Mouse (Mus musculus): ENCODE results near the gene Gm26741.
A peak's percentile ranks its signal among the peaks of the same experiment; 100 is the strongest.
"Not testable (repeated sequence)": the region's sequence is repeated elsewhere in the genome, so short reads cannot be mapped to it uniquely, and the experiment has no call there.

Gene Gm26741

GRCm38 (mm10) chr10:52358467-52358866 lies at the start of gene Gm26741:
Gm26741 (plus strand) TSS chr10:52358767.
- DNase-seq (ENCODE audit: low read depth, low spot score), result no peak

DNA sequence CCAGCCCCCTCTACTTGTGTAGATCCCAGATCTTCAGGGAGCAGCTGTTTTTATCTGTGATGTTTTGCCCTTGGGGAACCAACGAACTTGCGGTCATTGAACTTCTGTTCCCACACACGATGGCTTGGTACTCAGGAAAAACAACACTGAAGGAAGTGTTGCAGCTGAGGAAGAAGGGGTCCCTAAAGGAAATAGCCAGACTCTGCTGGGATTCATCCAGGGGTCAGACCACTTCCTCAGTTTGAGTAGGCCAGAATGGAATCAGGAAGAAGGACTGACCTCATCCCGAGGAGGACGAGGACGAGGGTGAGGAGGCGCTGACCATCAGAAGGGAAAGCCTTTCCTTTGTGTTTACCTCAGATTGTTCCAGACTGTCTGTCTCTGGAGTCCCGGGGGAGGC lies 49.4 kb upstream of the Gm26741 start:
- no peak for DNase-seq (ENCODE audit: low read depth, low spot score)

DNA sequence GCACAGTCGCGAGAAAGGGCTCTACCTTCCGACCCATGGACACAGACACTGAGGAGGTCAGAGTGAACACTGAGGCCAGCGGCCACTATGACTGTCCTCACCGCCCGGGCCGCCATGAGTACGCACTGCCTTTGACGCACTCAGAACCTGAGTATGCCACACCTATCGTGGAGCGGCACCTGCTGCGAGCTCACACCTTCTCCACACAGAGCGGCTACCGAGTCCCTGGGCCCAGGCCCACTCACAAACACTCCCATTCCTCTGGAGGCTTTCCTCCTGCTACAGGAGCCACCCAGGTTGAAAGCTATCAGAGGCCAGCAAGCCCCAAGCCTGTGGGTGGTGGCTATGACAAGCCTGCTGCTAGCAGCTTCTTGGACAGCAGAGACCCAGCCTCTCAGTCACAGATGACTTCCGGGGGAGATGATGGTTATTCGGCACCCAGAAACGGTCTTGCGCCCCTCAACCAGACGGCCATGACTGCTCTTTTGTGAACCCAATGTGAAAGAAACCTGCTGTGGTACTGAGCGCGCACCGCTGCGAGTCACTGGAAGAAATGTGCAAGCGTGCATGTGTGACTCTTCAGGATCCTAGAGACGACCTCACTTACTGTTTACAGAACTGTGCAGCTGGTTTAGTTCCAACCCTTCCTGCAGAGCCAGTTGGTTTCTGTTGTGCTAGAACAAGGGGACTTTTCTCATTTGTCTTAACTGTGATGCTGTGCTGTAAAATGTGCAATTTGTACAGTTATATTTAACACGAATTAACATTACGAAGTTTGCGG lies 38.9 kb upstream of the Gm26741 start:
- DNase-seq (ENCODE audit: low read depth, low spot score), result no peak

DNA sequence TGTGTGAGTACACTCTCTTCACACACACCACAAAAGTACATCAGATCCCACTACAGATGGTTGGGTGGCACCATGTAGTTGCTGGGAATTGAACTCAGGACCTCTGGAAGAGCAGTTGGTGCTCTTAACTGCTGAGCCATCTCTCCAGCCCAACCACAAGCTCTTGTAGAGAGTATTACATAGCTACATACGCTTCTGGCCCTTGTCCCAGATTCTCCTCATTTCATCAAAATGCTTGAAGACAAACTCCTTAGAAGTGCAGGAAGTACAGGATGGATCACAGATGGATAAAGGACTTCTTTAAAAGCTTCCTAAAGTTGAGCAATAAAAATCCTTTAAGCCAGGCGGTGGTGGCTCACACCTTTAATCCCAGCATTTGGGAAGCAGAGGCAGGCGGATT lies 36.6 kb upstream of the Gm26741 start:
- no peak for DNase-seq (ENCODE audit: low read depth, low spot score)

- DNase-seq (ENCODE audit: low read depth, low spot score), result peak; percentile 8
These were observed 27.6 kb upstream of the Gm26741 start for GRCm38 (mm10) chr10:52331007-52331406.

- DNase-seq (ENCODE audit: low read depth, low spot score), result not testable (repeated sequence)
These were observed 15.2 kb upstream of the Gm26741 start for GRCm38 (mm10) chr10:52343324-52343723.

- no peak for DNase-seq (ENCODE audit: low read depth, low spot score)
These were observed 5.4 kb upstream of the Gm26741 start for GRCm38 (mm10) chr10:52353184-52353583.

GRCm38 (mm10) chr10:52360241-52360735 lies 1.7 kb downstream of the Gm26741 start:
- DNase-seq (ENCODE audit: low read depth, low spot score), result no peak

DNA sequence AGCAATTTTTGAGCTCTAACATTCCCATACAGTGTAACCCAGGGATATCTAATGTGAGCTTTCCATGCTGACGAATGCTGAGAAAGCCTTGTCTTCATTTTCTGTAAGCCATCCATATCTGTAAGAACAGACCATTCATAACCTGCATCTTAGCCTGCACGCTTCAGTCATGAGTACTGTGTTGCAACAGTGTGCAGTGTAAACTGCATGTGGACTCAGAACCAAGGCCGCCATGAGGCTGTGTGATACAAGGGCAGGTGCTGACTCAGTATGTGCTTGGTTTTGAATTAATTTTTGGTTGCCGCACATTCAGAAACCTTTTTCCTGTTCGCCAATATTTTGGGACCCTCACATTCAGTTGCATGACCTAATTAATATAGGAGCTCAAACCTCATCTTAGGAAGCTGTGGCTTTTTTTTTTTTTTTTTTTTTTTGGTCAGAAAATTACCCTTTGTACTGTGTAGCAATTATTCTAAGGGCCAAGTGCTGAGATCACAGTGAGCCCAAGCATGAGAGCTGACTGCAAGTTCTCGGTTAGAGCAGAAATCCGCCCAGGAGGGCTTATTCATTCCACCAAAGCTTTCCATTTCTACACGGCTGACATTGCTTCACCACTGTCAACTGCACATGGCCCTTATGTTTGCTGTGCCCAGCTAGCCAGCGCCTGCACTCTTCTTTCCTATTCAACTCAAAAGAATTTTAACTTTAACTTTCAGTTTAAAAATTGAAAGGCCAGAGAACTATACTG lies 2.5 kb downstream of the Gm26741 start:
- DNase-seq (ENCODE audit: low read depth, low spot score), result no peak

DNA sequence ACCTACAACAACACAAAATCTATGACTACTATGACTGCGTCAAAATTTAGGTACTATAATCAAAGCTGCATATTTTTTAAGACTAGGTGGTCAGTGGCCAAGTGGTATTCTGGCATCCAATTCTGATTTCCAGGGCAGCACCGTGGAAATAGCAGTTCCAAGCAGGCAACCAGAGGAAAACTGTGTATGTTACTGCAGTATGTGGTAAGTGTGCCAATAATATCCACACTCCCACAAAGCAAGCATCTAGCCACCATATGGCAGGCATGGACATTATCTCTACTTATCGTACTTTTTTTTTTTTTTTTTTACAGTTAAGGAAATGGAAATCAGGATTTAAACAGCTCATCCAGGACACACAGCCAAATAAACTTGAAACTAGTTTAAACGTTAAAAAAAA lies 9.8 kb downstream of the Gm26741 start:
- DNase-seq (ENCODE audit: low read depth, low spot score), result no peak

DNA sequence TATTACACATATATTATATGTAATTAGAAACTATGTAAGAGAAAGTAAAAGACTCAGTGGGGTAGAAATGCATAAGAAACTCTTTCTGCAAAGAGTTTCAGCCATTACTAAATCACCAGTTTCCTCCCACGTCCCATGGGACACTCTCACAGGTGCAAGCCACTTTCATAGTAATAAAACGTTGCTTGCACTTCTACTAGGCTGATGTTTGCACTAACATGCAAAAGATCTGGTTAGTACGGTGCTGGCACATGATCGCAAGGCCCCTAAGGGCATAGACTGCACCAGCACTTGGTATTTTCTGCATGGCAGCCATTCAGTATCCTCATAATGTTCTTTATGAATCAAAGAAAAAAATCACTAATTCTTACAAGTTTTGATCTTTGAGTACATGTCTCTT lies 15.3 kb downstream of the Gm26741 start:
- DNase-seq (ENCODE audit: low read depth, low spot score), result no peak

DNA sequence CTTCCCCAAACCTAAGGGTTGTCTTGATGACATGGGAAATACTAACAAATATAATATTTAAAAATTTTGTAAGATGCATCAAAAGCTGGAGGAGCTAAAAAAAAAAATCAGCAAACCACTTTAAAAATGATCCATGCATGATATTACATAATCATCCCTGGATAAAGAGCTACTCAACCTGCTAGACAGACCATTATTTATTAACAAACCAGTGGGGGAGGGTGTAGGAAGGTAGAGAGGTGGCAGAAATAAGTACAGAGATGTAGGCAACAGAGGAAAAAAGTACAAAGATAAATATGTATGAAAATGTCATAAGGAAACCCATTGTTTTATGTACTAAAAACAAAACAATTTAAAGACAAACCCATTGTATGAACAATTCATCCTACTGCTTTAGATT lies 16.1 kb downstream of the Gm26741 start:
- no peak for DNase-seq (ENCODE audit: low read depth, low spot score)

- DNase-seq (ENCODE audit: low read depth, low spot score), result no peak
These were observed 17.9 kb downstream of the Gm26741 start for GRCm38 (mm10) chr10:52376422-52376821.

DNA sequence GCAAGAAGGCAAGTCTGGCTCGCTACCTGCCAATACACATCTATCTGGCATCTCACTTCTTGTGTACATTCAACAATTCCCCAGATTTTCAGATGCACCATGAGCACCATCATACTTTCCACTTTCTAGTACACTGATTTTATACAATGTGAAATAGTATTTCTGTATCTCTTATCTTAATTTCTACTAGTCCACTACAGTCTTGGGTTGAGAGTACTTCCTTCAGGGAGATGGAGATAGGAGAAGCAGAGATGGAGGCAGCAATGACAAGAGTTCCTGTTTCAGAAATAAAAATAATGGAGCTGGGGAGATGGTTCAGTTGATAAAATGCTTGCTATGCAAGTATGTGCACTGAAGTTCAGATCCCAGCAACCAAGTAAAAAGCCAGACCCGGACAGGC lies 19.2 kb downstream of the Gm26741 start:
- no peak for DNase-seq (ENCODE audit: low read depth, low spot score)

- DNase-seq (ENCODE audit: low read depth, low spot score), result peak; percentile 47
These were observed 22.8 kb downstream of the Gm26741 start for GRCm38 (mm10) chr10:52381321-52381801.

DNA sequence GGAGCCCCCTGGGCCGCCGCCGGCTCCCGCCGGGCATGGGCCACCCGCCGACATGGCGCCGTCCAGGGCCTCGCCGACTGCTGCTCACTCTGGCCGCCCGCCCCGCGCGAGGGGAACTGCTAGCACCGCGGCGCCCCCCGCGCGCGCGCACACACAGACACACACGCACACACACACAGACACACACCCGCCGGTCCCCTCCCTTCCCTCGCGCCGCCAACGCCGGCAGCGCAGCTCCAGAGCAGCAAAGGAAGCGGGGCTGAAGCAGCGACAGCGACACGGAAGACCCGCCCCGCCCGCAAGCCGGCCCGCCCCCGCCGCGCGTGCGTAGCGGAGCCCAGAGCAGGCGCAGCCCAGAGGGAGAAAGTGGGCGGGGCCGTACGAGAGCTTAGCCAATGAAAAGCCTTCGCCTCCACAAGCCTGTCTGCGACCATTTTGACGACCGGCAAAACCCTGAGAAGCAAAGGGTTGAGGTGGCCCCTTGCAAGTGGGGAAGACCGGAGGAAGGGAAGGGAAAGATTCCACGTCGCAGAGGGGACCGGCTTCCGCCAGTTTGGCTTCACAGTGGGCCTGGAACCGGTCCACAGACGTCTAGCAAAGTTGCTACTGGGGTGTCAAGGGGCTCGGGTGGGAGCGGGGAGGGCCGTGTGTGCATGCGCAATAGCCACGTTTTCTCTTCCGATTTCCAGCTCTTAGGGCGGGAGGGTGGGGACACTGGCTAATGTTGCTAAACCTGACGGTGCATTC lies 23.5 kb downstream of the Gm26741 start, which contains the start of gene Gopc:
Gopc (minus strand) TSS at position 280 of the 747 bp plus-strand sequence.
- peak; percentile 98 for DNase-seq (ENCODE audit: low read depth, low spot score)

- DNase-seq (ENCODE audit: low read depth, low spot score), result no peak
These were observed 24.5 kb downstream of the Gm26741 start for GRCm38 (mm10) chr10:52383022-52383421.

- DNase-seq (ENCODE audit: low read depth, low spot score), result no peak
These were observed 25.0 kb downstream of the Gm26741 start for GRCm38 (mm10) chr10:52383522-52383921.

GRCm38 (mm10) chr10:52384823-52385610 lies 26.4 kb downstream of the Gm26741 start:
- peak; percentile 53 for DNase-seq (ENCODE audit: low read depth, low spot score)

DNA sequence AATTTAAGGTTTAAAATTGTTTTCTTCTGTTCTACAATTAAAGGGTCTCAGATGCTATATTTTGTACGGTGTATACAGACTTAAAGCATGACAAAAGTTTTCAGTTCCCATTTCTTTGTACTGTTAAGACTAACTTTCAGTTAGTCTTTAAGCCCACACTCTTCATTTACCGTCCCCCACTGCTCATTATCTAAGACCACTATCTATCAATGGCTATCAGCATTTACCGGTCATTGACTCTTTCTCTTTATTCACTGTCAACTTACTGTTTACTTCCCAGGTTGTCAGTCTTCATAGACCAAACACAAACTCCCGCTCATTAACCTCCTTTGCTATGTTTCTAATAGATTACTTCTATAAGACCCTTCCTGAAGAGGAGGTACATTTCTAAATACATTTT lies 28.6 kb downstream of the Gm26741 start:
- no peak for DNase-seq (ENCODE audit: low read depth, low spot score)

- DNase-seq (ENCODE audit: low read depth, low spot score), result no peak
These were observed 30.4 kb downstream of the Gm26741 start, which contains the start of gene Nepn for GRCm38 (mm10) chr10:52388922-52389430. Nepn (plus strand) TSS chr10:52388972.

Data from CD4-positive helper T cell, adult 2 months (primary cell).